Mouse (Mus musculus): Measurements from ENCODE around the gene Serpina6. TPM values are rescaled to one million over a fixed set of nuclear protein-coding genes. Genes with fewer than 3 reads are reported as not detected.
A peak's percentile ranks its signal among the peaks of the same experiment; 100 is the strongest.

The Serpina6 gene
- total and polyA plus RNA-seq, 2 experiments, result 246 to 256 TPM

GRCm38 (mm10) chr12:103655123-103656044 is 1.6 kb downstream of the Serpina6 start:
- Histone ChIP-seq H3K4me3 (ENCODE audit: insufficient read depth, low read depth, low read length) (peak overlapping the region; percentile 55), H3K9ac (ENCODE audit: low read depth, low read length) (peak overlapping the region; percentile 73), H3K27me3 (ENCODE audit: control insufficient read depth, insufficient read depth, low read length) (no peaks in the 10 kb centered on the region), H3K36me3 (ENCODE audit: control insufficient read depth, insufficient read depth, low read length) (peaks cover 36% of the 10 kb centered on the region), H3K27ac (replicated peaks; ENCODE audit: insufficient read depth, low read depth, low read length) (peak overlapping the region; percentile 89), H3K79me2 (ENCODE audit: control insufficient read depth, insufficient read depth, low read length) (no peaks in the 10 kb centered on the region), H3K4me1 (ENCODE audit: control insufficient read depth, insufficient read depth, low read length) (peaks cover 30% of the 10 kb centered on the region)
- 24% methylated on average over 7 of the region's 7 CpGs for WGBS
- TF ChIP-seq CTCF (IDR thresholded peaks at IDR 0.05; ENCODE audit: low read depth, low read length), result no peak
- no peak for TF ChIP-seq POLR2A (IDR thresholded peaks at IDR 0.05; ENCODE audit: extremely low read depth, insufficient read depth, low read length)
- peak; percentile 91 for DNase-seq (ENCODE audit: extremely low read depth, low read depth, low spot score)

- Histone ChIP-seq H3K79me2 (ENCODE audit: control insufficient read depth, insufficient read depth, low read length) (no peaks in the 10 kb centered on the region), H3K36me3 (ENCODE audit: control insufficient read depth, insufficient read depth, low read length) (peaks cover 47% of the 10 kb centered on the region), H3K9ac (ENCODE audit: low read depth, low read length) (no peak overlapping the region), H3K4me1 (ENCODE audit: control insufficient read depth, insufficient read depth, low read length) (peaks cover 19% of the 10 kb centered on the region), H3K27ac (replicated peaks; ENCODE audit: insufficient read depth, low read depth, low read length) (no peak overlapping the region), H3K4me3 (ENCODE audit: insufficient read depth, low read depth, low read length) (no peak overlapping the region), H3K27me3 (ENCODE audit: control insufficient read depth, insufficient read depth, low read length) (no peaks in the 10 kb centered on the region)
- 89% methylated on average over 2 of the region's 2 CpGs for WGBS
- TF ChIP-seq POLR2A (IDR thresholded peaks at IDR 0.05; ENCODE audit: extremely low read depth, insufficient read depth, low read length) (no peak), CTCF (IDR thresholded peaks at IDR 0.05; ENCODE audit: low read depth, low read length) (no peak)
- no peak for DNase-seq (ENCODE audit: extremely low read depth, low read depth, low spot score)
Observed at GRCm38 (mm10) chr12:103653836-103654235, 3.2 kb downstream of the Serpina6 start.

- H3K27me3 ChIP-seq (ENCODE audit: control insufficient read depth, insufficient read depth, low read length), result no peaks in the 10 kb centered on the region
- TF ChIP-seq CTCF (IDR thresholded peaks at IDR 0.05; ENCODE audit: low read depth, low read length), result no peak
- peaks cover 44% of the 10 kb centered on the region for H3K36me3 ChIP-seq (ENCODE audit: control insufficient read depth, insufficient read depth, low read length)
- H3K4me1 ChIP-seq (ENCODE audit: control insufficient read depth, insufficient read depth, low read length), result peaks cover 1% of the 10 kb centered on the region; the same call in 1 of the 2 replicates
- no peak overlapping the region for H3K9ac ChIP-seq (ENCODE audit: low read depth, low read length)
- no peak overlapping the region for H3K4me3 ChIP-seq (ENCODE audit: insufficient read depth, low read depth, low read length)
- 54% methylated on average over 2 of the region's 2 CpGs for WGBS
- no peak overlapping the region for H3K27ac ChIP-seq (replicated peaks; ENCODE audit: insufficient read depth, low read depth, low read length)
- DNase-seq (ENCODE audit: extremely low read depth, low read depth, low spot score), result no peak
- no peaks in the 10 kb centered on the region for H3K79me2 ChIP-seq (ENCODE audit: control insufficient read depth, insufficient read depth, low read length)
Observed at GRCm38 (mm10) chr12:103646314-103646713, 10.7 kb downstream of the Serpina6 start.

GRCm38 (mm10) chr12:103644601-103645000 is 12.4 kb downstream of the Serpina6 start:
- H3K27me3 ChIP-seq (ENCODE audit: control insufficient read depth, insufficient read depth, low read length), result no peaks in the 10 kb centered on the region
- H3K36me3 ChIP-seq (ENCODE audit: control insufficient read depth, insufficient read depth, low read length), result peaks cover 29% of the 10 kb centered on the region
- 12% methylated on average over 5 of the region's 5 CpGs for WGBS
- H3K4me3 ChIP-seq (ENCODE audit: insufficient read depth, low read depth, low read length), result no peak overlapping the region
- no peak overlapping the region for H3K9ac ChIP-seq (ENCODE audit: low read depth, low read length)
- no peak for DNase-seq (ENCODE audit: extremely low read depth, low read depth, low spot score)
- TF ChIP-seq POLR2A (IDR thresholded peaks at IDR 0.05; ENCODE audit: extremely low read depth, insufficient read depth, low read length), result no peak
- TF ChIP-seq CTCF (IDR thresholded peaks at IDR 0.05; ENCODE audit: low read depth, low read length), result no peak
- H3K4me1 ChIP-seq (ENCODE audit: control insufficient read depth, insufficient read depth, low read length), result peaks cover 1% of the 10 kb centered on the region; the same call in 1 of the 2 replicates
- no peak overlapping the region for H3K27ac ChIP-seq (replicated peaks; ENCODE audit: insufficient read depth, low read depth, low read length)
- H3K79me2 ChIP-seq (ENCODE audit: control insufficient read depth, insufficient read depth, low read length), result no peaks in the 10 kb centered on the region

GRCm38 (mm10) chr12:103643818-103644217 is 13.2 kb downstream of the Serpina6 start:
- Histone ChIP-seq H3K79me2 (ENCODE audit: control insufficient read depth, insufficient read depth, low read length) (no peaks in the 10 kb centered on the region), H3K4me1 (ENCODE audit: control insufficient read depth, insufficient read depth, low read length) (peaks cover 1% of the 10 kb centered on the region; the same call in 1 of the 2 replicates), H3K27ac (replicated peaks; ENCODE audit: insufficient read depth, low read depth, low read length) (no peak overlapping the region), H3K27me3 (ENCODE audit: control insufficient read depth, insufficient read depth, low read length) (no peaks in the 10 kb centered on the region), H3K36me3 (ENCODE audit: control insufficient read depth, insufficient read depth, low read length) (peaks cover 24% of the 10 kb centered on the region), H3K9ac (ENCODE audit: low read depth, low read length) (no peak overlapping the region), H3K4me3 (ENCODE audit: insufficient read depth, low read depth, low read length) (no peak overlapping the region)
- no peak for DNase-seq (ENCODE audit: extremely low read depth, low read depth, low spot score)
- TF ChIP-seq POLR2A (IDR thresholded peaks at IDR 0.05; ENCODE audit: extremely low read depth, insufficient read depth, low read length), result no peak
- 39% methylated on average over 3 of the region's 3 CpGs for WGBS

GRCm38 (mm10) chr12:103643336-103643735 is 13.7 kb downstream of the Serpina6 start:
- H3K79me2 ChIP-seq (ENCODE audit: control insufficient read depth, insufficient read depth, low read length), result no peaks in the 10 kb centered on the region
- peaks cover 1% of the 10 kb centered on the region; the same call in 1 of the 2 replicates for H3K4me1 ChIP-seq (ENCODE audit: control insufficient read depth, insufficient read depth, low read length)
- H3K27ac ChIP-seq (replicated peaks; ENCODE audit: insufficient read depth, low read depth, low read length), result no peak overlapping the region
- H3K9ac ChIP-seq (ENCODE audit: low read depth, low read length), result no peak overlapping the region
- peaks cover 19% of the 10 kb centered on the region for H3K36me3 ChIP-seq (ENCODE audit: control insufficient read depth, insufficient read depth, low read length)
- DNase-seq (ENCODE audit: extremely low read depth, low read depth, low spot score), result peak; percentile 59
- no peaks in the 10 kb centered on the region for H3K27me3 ChIP-seq (ENCODE audit: control insufficient read depth, insufficient read depth, low read length)
- 1% methylated on average over 2 of the region's 2 CpGs for WGBS
- H3K4me3 ChIP-seq (ENCODE audit: insufficient read depth, low read depth, low read length), result no peak overlapping the region
- TF ChIP-seq CTCF (IDR thresholded peaks at IDR 0.05; ENCODE audit: low read depth, low read length), result peak; percentile 76
- no peak for TF ChIP-seq POLR2A (IDR thresholded peaks at IDR 0.05; ENCODE audit: extremely low read depth, insufficient read depth, low read length)

Data from liver, adult 2 months (tissue).